Mouse (Mus musculus) midbrain, embryonic 11.5 days (tissue): ENCODE results near the gene Arid1a. TPM values are rescaled to one million over a fixed set of nuclear protein-coding genes. Genes with fewer than 3 reads are reported as not detected.
A peak's percentile ranks its signal among the peaks of the same experiment; 100 is the strongest.

Source experiments
- ATAC-seq: fragments of 200-750 bp; cut with Nextera tagmentation; 2 replicates; pipeline ENCODE4 v1.8.0; 2017; ENCODE audit warnings: moderate TSS enrichment, moderate library complexity; ENCODE audit not compliant: low FRiP score
- DNase-seq: peaks from one replicate; pipeline ENCODE4 v3.0.0; 2015; ENCODE audit warnings: low spot score; ENCODE audit errors: missing footprints
- H3K27ac ChIP-seq: fragments of 300-500 bp; sonication (generic); 2 replicates; pipeline ENCODE4 v1.5.1; 2014; ENCODE audit warnings: low read depth, low read length
- H3K27me3 ChIP-seq: fragments of 300-500 bp; sonication (generic); 2 replicates; pipeline ENCODE4 v1.6.1; 2014; ENCODE audit warnings: mild to moderate bottlenecking, low read length, moderate library complexity, mixed read lengths; ENCODE audit not compliant: control insufficient read depth, insufficient read depth
- H3K36me3 ChIP-seq: fragments of 300-500 bp; sonication (generic); 2 replicates; pipeline ENCODE4 v1.6.1; 2014; ENCODE audit warnings: mild to moderate bottlenecking, low read length, moderate library complexity, mixed read lengths; ENCODE audit not compliant: control insufficient read depth, insufficient read depth
- H3K4me1 ChIP-seq: fragments of 300-500 bp; sonication (generic); 2 replicates; pipeline ENCODE4 v1.6.1; 2014; ENCODE audit warnings: low read length; ENCODE audit not compliant: control insufficient read depth, insufficient read depth
- H3K4me2 ChIP-seq: fragments of 300-500 bp; sonication (generic); 2 replicates; pipeline ENCODE4 v1.6.1; 2014; ENCODE audit warnings: mild to moderate bottlenecking, moderate library complexity
- H3K4me3 ChIP-seq: fragments of 300-500 bp; sonication (generic); 2 replicates; pipeline ENCODE4 v1.5.1; 2014; ENCODE audit warnings: low read depth, low read length
- H3K9ac ChIP-seq: fragments of 300-500 bp; sonication (generic); 2 replicates; pipeline ENCODE4 v1.6.1; 2014; ENCODE audit warnings: low read length
- H3K9me3 ChIP-seq: fragments of 300-500 bp; sonication (generic); 2 replicates; pipeline ENCODE4 v1.6.1; 2016; ENCODE audit warnings: low read length; ENCODE audit not compliant: control insufficient read depth
- WGBS: fragments of 180-500 bp; shearing (Covaris S2); extraction: QIAGEN DNeasy Blood & Tissue Kit; methylation state at CpG from one replicate; pipeline ENCODE4 v1.1.7; 2014; 5-methylcytosine and 5-hydroxymethylcytosine counted together
- polyA plus RNA-seq: library from polyadenylated mRNA; unstranded; fragments of >200 nt; fragmentation: Nextera tagmentation; extraction: Ambion mirVana; gene quantifications from 2 replicates; pipeline ENCODE4 v1.2.1, GENCODE M21; 2014

Arid1a gene
- polyA plus RNA-seq, 1 experiment from 2014 or later: 39.1 TPM

DNA sequence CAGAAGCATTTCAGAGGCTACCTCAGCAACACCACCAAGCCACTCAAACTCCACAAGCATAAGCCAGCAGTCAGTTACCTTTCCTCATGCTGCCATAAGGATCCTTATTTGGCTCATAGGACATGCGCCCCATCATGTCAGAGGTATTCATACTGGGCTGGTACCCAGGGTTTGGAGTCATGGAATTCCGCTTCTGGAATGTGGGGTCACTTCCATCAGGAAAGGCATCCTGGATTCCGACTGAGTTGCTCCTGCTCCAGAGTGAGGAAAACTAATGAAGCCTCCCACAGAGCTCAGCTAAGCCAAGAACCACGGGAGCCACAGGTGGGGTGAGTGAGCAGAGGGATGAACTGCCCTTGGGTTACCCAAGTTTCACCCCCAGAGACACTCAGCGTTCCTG, 69.4 kb downstream of the Arid1a start:
- WGBS: 93% methylated on average over 5 of the region's 5 CpGs

DNA sequence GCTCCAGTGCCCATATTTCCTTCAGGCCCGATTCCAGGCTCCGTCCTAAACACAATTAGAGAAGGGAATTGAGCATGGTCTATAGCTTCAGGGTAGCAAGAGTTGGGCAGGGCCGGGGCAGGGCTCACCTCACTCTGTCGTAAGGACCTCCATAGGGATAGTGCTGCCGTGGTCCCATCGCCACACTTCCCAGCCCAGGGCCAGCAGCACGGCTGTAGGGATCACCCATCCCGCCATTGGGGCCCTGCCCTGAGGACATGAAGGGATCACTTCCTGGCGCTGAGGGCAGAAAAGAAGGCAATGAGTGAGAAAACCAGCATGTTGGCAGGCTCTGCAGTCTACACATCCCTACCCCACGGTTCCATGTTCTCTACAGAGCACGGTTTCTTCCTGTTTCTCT, 70.1 kb downstream of the Arid1a start:
- Histone ChIP-seq H3K4me3 (no peak overlapping the region), H3K27ac (no peak overlapping the region), H3K4me1 (no peaks in the 10 kb centered on the region), H3K4me2 (no peak overlapping the region), H3K36me3 (peaks cover 84% of the 10 kb centered on the region), H3K9ac (no peak overlapping the region), H3K9me3 (no peaks in the 10 kb centered on the region), H3K27me3 (no peaks in the 10 kb centered on the region)
- 87% methylated on average over 11 of the region's 11 CpGs for WGBS
- DNase-seq (no peak), ATAC-seq (no peak)

More for the DNA sequence above, 69.4 kb downstream of the Arid1a start:
- no peaks in the 10 kb centered on the region for H3K27me3 ChIP-seq
- H3K4me1 ChIP-seq: no peaks in the 10 kb centered on the region
- no peak overlapping the region for H3K27ac ChIP-seq
- peaks cover 85% of the 10 kb centered on the region for H3K36me3 ChIP-seq
- no peaks in the 10 kb centered on the region for H3K9me3 ChIP-seq
- ATAC-seq (no peak), DNase-seq (no peak)
- H3K4me3 ChIP-seq: no peak overlapping the region
- no peak overlapping the region for H3K4me2 ChIP-seq
- no peak overlapping the region for H3K9ac ChIP-seq

GRCm38 (mm10) chr4:133680206-133680786, 76.3 kb downstream of the Arid1a start:
- no peaks in the 10 kb centered on the region for H3K27me3 ChIP-seq
- no peak overlapping the region for H3K27ac ChIP-seq
- no peak for DNase-seq
- no peak overlapping the region for H3K9ac ChIP-seq
- WGBS: 90% methylated on average over 14 of the region's 14 CpGs
- H3K4me1 ChIP-seq: peaks cover 15% of the 10 kb centered on the region
- H3K4me3 ChIP-seq: no peak overlapping the region
- ATAC-seq: no peak
- H3K4me2 ChIP-seq: no peak overlapping the region
- H3K36me3 ChIP-seq: peaks cover 45% of the 10 kb centered on the region
- H3K9me3 ChIP-seq: no peaks in the 10 kb centered on the region

- ATAC-seq: no peak
- Histone ChIP-seq H3K36me3 (peaks cover 39% of the 10 kb centered on the region), H3K4me3 (no peak overlapping the region), H3K4me1 (peaks cover 15% of the 10 kb centered on the region), H3K27me3 (no peaks in the 10 kb centered on the region), H3K9me3 (no peaks in the 10 kb centered on the region), H3K4me2 (no peak overlapping the region), H3K27ac (no peak overlapping the region), H3K9ac (no peak overlapping the region)
- whole genome bisulfite sequencing: 92% methylated on average over 7 of the region's 7 CpGs
- DNase-seq: no peak
Measured at GRCm38 (mm10) chr4:133679629-133680028, 76.9 kb downstream of the Arid1a start.

DNA sequence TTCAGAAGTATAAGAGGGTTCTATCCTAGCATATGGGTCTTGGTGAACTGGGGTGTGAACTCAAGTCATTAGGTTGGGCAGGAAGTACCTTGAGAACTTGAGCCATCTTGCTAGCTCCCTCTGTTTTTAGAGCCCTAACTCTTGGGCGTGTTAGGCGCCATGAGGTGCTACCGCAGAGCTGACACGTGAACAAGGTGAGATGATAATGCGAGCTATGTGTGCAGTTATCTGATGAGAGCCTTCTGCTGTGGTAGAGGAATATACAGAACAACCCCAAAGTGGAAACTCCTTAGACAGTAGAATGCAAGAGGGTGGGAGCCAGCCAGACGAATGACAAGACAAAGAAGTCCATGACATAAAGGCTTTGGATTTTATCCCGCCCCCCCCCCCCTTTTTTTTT, 79.3 kb downstream of the Arid1a start:
- peaks cover 18% of the 10 kb centered on the region for H3K4me1 ChIP-seq

GRCm38 (mm10) chr4:133676189-133676588, 80.4 kb downstream of the Arid1a start:
- H3K4me2 ChIP-seq: no peak overlapping the region
- WGBS: 29% methylated on average over 3 of the region's 3 CpGs
- ATAC-seq: no peak

More for the DNA sequence above, 79.3 kb downstream of the Arid1a start:
- Histone ChIP-seq H3K9me3 (no peaks in the 10 kb centered on the region), H3K9ac (no peak overlapping the region), H3K27me3 (no peaks in the 10 kb centered on the region), H3K27ac (no peak overlapping the region), H3K4me2 (no peak overlapping the region), H3K4me3 (no peak overlapping the region), H3K36me3 (peaks cover 21% of the 10 kb centered on the region)
- 80% methylated on average over 7 of the region's 7 CpGs for WGBS
- no peak for DNase-seq
- no peak for ATAC-seq

GRCm38 (mm10) chr4:133675594-133676016, 81.0 kb downstream of the Arid1a start:
- ATAC-seq (peak; percentile 41; the same call in 1 of the 2 replicates), DNase-seq (no peak)
- Histone ChIP-seq H3K4me3 (no peak overlapping the region), H3K9ac (no peak overlapping the region), H3K4me2 (no peak overlapping the region), H3K27me3 (no peaks in the 10 kb centered on the region), H3K27ac (peak overlapping the region; percentile 4; the same call in 1 of the 2 replicates), H3K4me1 (peaks cover 23% of the 10 kb centered on the region), H3K9me3 (no peaks in the 10 kb centered on the region), H3K36me3 (peaks cover 5% of the 10 kb centered on the region)
- 0% methylated on average over 5 of the region's 5 CpGs for WGBS

More at GRCm38 (mm10) chr4:133676189-133676588, 80.4 kb downstream of the Arid1a start:
- Histone ChIP-seq H3K4me1 (peaks cover 22% of the 10 kb centered on the region), H3K9ac (no peak overlapping the region), H3K27me3 (no peaks in the 10 kb centered on the region), H3K9me3 (no peaks in the 10 kb centered on the region), H3K36me3 (peaks cover 11% of the 10 kb centered on the region), H3K4me3 (no peak overlapping the region), H3K27ac (peak overlapping the region; percentile 4; the same call in 1 of the 2 replicates)
- no peak for DNase-seq

DNA sequence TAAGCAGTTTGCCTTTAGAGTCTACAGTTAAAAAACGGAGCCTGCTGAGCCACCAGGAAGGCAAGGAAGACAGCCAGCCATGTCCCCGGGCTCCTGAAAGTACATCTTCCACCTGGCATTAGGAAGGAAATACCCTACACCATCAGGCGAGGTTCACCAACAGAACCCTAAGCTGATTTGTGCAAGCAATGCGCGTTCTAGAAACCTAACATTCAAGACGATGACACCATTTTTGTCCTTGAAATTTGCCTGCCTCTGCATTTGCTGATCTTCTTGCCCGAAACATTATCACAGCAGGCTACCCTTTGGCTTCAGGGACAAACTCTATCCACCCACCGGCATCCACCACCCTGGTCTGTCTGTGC, 82.3 kb downstream of the Arid1a start:
- H3K9ac ChIP-seq: no peak overlapping the region
- WGBS: 76% methylated on average over 8 of the region's 8 CpGs
- no peak overlapping the region for H3K4me2 ChIP-seq
- H3K36me3 ChIP-seq: no peaks in the 10 kb centered on the region; the same call in 1 of the 2 replicates
- ATAC-seq (no peak), DNase-seq (no peak)
- no peaks in the 10 kb centered on the region for H3K9me3 ChIP-seq
- no peak overlapping the region for H3K4me3 ChIP-seq
- H3K4me1 ChIP-seq: peaks cover 24% of the 10 kb centered on the region
- no peak overlapping the region for H3K27ac ChIP-seq
- no peaks in the 10 kb centered on the region for H3K27me3 ChIP-seq

DNA sequence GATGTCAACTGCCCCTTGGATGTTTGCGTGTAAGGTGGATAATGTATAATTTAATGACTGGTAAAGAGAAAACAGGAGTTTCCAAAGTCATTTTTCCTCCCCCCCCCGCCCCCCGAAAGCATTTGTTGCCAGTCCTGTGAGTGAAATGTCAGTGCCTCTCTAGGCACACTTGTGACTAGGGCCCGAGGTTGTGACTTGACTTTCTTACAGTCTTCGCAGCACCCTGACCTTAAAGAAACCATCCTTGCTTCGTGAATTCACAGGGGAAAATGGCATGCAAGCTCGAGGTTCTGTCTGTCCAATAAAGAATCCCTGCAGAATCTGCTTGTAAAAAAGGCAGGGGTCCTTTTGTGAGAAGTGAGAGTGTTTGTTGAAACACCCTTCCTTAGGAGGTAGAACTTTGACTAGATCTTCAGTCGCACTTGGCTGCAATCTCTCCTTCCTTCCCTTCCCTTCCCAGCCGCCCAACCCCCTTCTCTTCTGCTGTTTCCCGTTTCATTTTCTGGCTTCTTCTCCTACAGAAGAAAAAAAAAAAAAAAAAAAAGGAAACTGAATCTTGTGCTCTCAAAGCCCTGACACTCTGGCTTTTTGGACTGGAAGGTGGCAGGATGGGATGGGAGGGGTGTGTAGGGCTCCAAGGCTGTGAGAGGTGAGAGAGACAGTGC, 82.8 kb downstream of the Arid1a start:
- H3K9me3 ChIP-seq: no peaks in the 10 kb centered on the region
- H3K27me3 ChIP-seq: no peaks in the 10 kb centered on the region
- 46% methylated on average over 10 of the region's 10 CpGs for WGBS
- DNase-seq (no peak), ATAC-seq (no peak)
- H3K36me3 ChIP-seq: no peaks in the 10 kb centered on the region; the same call in 1 of the 2 replicates
- H3K4me3 ChIP-seq: no peak overlapping the region
- H3K4me1 ChIP-seq: peaks cover 24% of the 10 kb centered on the region
- H3K4me2 ChIP-seq: no peak overlapping the region
- H3K27ac ChIP-seq: no peak overlapping the region
- no peak overlapping the region for H3K9ac ChIP-seq
